In genomic region chr8:106210821-106211345, GRCm38 (mm10) we compare ENCODE assay signal across 8 mouse cellular contexts. TPM values are rescaled to one million over a fixed set of nuclear protein-coding genes. Genes with fewer than 3 reads are reported as not detected.
DNase-seq lines count a peak whose midpoint lies in the region; ATAC-seq and TF ChIP-seq lines count a peak whose summit lies in the region.

Slc7a6os (minus strand) TSS chr8:106210935.
Prmt7 (plus strand) TSS chr8:106210936.

- peak within 1 kb of the TSS; percentile 88 for H3K27ac ChIP-seq in bone marrow, adult 2 months (ENCODE audit: control insufficient read depth, insufficient read depth, low read depth, low read length, poor library complexity)
- H3K27ac ChIP-seq in embryonic facial prominence, embryonic 15.5 days (replicated peaks) = peak within 1 kb of the TSS; percentile 95
- peak within 1 kb of the TSS; percentile 97 for H3K27ac ChIP-seq in kidney, embryonic 15.5 days

- peaks cover 44% of the 10 kb centered on the region for H3K36me3 ChIP-seq in embryonic facial prominence, embryonic 15.5 days
- H3K36me3 ChIP-seq in kidney, embryonic 15.5 days = peaks cover 60% of the 10 kb centered on the region

- DNase-seq in 416B (ENCODE audit: low read depth) (peak; percentile 91), liver (peak; percentile 96)
- peak; percentile 93 to 94 for DNase-seq in heart, adult 9 months (ENCODE audit: low spot score in 2 of 2)
- peak; percentile 94 to 97 for DNase-seq in spleen, postnatal 4 days (ENCODE audit: low spot score in 2 of 2)

- WGBS in bone marrow, adult 2 months = under 1% methylated on average over 52 of the region's 52 CpGs
- WGBS in embryonic facial prominence, embryonic 15.5 days = 0% methylated on average over 52 of the region's 52 CpGs
- WGBS in kidney, embryonic 15.5 days = under 1% methylated on average over 52 of the region's 52 CpGs

- peak; percentile 99 for ATAC-seq in embryonic facial prominence, embryonic 15.5 days (ENCODE audit: insufficient number of reproducible peaks, low FRiP score, low TSS enrichment, low read depth)
- peak; percentile 99 for ATAC-seq in kidney, embryonic 15.5 days (replicated peaks; ENCODE audit: low FRiP score)
- peak; percentile 98 for ATAC-seq in monocyte, adult 5-6 weeks (replicated peaks; ENCODE audit: insufficient number of reproducible peaks, low FRiP score, low TSS enrichment, poor library complexity, severe bottlenecking)

- H3K4me2 ChIP-seq in embryonic facial prominence, embryonic 15.5 days (replicated peaks) = peak within 1 kb of the TSS; percentile 55
- peak within 1 kb of the TSS; percentile 61 for H3K4me2 ChIP-seq in kidney, embryonic 15.5 days

- TF ChIP-seq POLR2A in bone marrow, adult 2 months (IDR thresholded peaks at IDR 0.05; ENCODE audit: borderline replicate concordance, control insufficient read depth, low read depth, low read length) = peak; percentile 90; the same call in 1 of the 2 replicates

- H3K9ac ChIP-seq in embryonic facial prominence, embryonic 15.5 days = peak within 1 kb of the TSS; percentile 86
- peak within 1 kb of the TSS; percentile 88 for H3K9ac ChIP-seq in kidney, embryonic 15.5 days

- no peaks in the 10 kb centered on the region for H3K27me3 ChIP-seq in embryonic facial prominence, embryonic 15.5 days
- no peaks in the 10 kb centered on the region for H3K27me3 ChIP-seq in kidney, embryonic 15.5 days

- no peaks in the 10 kb centered on the region for H3K4me1 ChIP-seq in bone marrow, adult 2 months (ENCODE audit: control insufficient read depth, insufficient read depth, low read length)
- H3K4me1 ChIP-seq in embryonic facial prominence, embryonic 15.5 days = peaks cover 15% of the 10 kb centered on the region
- peaks cover 14% of the 10 kb centered on the region for H3K4me1 ChIP-seq in kidney, embryonic 15.5 days

- 0 out of 2 replicates have a peak, but pooled peaks have one; percentile 17 for TF ChIP-seq CTCF in bone marrow, adult 2 months (IDR thresholded peaks at IDR 0.05; ENCODE audit: control insufficient read depth, insufficient read depth, low read length)

- H3K9me3 ChIP-seq in embryonic facial prominence, embryonic 15.5 days (replicated peaks) = no peaks in the 10 kb centered on the region
- H3K9me3 ChIP-seq in kidney, embryonic 15.5 days (replicated peaks) = no peaks in the 10 kb centered on the region

- H3K4me3 ChIP-seq in bone marrow, adult 2 months (replicated peaks; ENCODE audit: control insufficient read depth, low read depth, low read length) = peak within 1 kb of the TSS; percentile 93
- H3K4me3 ChIP-seq in embryonic facial prominence, embryonic 15.5 days (replicated peaks) = peak within 1 kb of the TSS; percentile 83
- peak within 1 kb of the TSS; percentile 87 for H3K4me3 ChIP-seq in kidney, embryonic 15.5 days (replicated peaks)

RNA-seq across cellular contexts. Expression of gene Slc7a6os, which starts in this region (rescaled TPM):
- polyA plus RNA-seq in bone marrow, adult 2 months (2011; ENCODE audit: insufficient read depth, insufficient read length, low replicate concordance, missing spikeins) = 23.9 and 53.8 TPM in 2 replicates
- 33.3 and 39.6 TPM in 2 replicates for polyA plus RNA-seq in embryonic facial prominence, embryonic 15.5 days (2015; fragmentation: Nextera tagmentation; extraction: Ambion mirVana)
- polyA plus RNA-seq in kidney, embryonic 15.5 days (2015; fragmentation: Nextera tagmentation; extraction: Ambion mirVana) = 36.3 and 37.2 TPM in 2 replicates
- 65.9 to 77.4 TPM (median 66.8 TPM) in 3 replicates for total RNA-seq in monocyte, adult 5-6 weeks (2017)

RNA-seq across cellular contexts. Expression of gene Prmt7, which starts in this region (rescaled TPM):
- polyA plus RNA-seq in bone marrow, adult 2 months (2011; ENCODE audit: insufficient read depth, insufficient read length, low replicate concordance, missing spikeins) = 12.1 and 12.9 TPM in 2 replicates
- 41.2 and 44.5 TPM in 2 replicates for polyA plus RNA-seq in embryonic facial prominence, embryonic 15.5 days (2015; fragmentation: Nextera tagmentation; extraction: Ambion mirVana)
- polyA plus RNA-seq in kidney, embryonic 15.5 days (2015; fragmentation: Nextera tagmentation; extraction: Ambion mirVana) = 50.7 and 51.8 TPM in 2 replicates
- total RNA-seq in monocyte, adult 5-6 weeks (2017) = 9.3 to 14.4 TPM (median 10.9 TPM) in 3 replicates

Comparison
In these comparisons a context has a peak if more than half of its experiments do, and no peak if none do; other contexts are left out.
1. Peak in every context shown above with its lines: DNase-seq, ATAC-seq, H3K4me3 ChIP-seq and H3K27ac ChIP-seq.